Mouse (Mus musculus) monocyte, adult 2 months (primary cell): ENCODE measurements around the gene Amhr2.
A peak's percentile ranks its signal among the peaks of the same experiment; 100 is the strongest.

ENCODE experiments used
- DNase-seq, 2 experiments: peaks; one replicate each; pipeline ENCODE4 v3.0.0; 2022; ENCODE audit warnings: low spot score in 2 of 2, low read depth in 1 of 2

Gene Amhr2

DNA sequence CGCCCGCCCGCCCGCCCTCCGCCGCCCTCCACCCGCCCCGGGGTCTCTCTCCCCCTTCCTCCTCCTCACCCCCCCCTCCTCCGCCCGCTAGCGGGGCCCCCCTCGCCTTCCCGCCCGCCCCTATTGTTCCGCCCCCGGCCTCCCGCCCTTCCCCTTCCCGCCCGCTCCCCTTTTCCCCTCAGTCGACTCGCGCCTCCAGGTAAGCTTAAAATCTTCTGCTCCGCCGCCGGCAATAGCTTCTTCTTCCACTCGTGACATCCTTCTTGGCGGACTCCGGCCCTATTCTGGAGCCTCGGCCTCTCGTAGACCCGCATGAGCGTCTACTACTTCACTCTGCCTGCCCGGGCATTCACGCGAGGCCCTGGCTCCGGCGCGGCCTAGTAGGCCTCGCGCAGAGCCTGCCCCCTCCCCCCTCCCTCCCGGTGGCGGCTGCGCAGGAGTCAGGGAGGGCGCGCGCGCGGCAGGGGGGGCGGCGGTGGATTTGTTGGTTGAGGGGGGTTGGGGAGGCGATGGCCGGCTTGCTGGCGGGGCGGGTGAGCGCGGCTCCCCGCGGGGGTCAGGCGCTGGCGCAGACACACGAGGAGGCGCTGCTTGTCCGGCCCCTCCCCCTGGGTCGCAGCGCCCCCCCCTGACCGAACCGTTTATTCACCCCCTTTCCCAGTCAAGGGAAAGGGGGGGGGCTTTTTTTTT lies 25.6 kb downstream of the Amhr2 start:
- DNase-seq: peak in 1 of 2 experiments; percentile 51

DNA sequence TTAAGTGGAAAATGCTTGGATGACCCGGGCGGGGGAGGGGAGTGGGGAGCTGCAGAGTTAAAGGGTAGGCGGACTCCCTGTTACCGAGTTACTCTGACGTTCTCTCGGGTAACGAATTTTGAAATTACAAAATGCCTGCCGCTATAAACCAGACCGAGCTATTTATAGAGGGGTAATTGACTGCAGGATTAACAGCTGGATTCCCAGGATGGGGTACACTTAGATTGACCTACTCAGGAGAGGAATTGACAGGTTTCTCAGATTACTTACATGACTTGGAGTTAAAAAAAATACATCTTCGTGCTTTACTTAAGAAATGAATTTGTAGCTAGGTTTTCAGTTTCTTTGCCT lies 26.1 kb downstream of the Amhr2 start:
- no peak for DNase-seq

DNA sequence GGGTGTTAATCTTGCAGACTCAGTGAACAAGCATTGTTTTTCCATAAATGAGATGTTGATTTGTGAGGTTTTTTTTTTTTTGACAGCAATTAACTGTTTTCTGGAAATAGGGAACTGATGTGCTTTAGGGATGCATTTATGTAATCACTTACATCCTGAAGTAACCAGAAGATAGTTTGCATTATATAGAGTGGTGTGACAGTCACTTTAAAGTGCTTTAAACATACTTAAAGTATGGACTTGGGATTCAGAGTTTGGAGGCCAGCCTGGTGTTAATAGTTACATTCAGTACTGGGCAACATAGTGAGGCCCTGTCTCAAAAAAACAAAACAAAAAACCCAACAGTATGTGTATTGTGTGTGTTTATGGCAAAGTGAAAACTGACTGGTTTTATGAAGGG lies 26.6 kb downstream of the Amhr2 start:
- DNase-seq: no peak

DNA sequence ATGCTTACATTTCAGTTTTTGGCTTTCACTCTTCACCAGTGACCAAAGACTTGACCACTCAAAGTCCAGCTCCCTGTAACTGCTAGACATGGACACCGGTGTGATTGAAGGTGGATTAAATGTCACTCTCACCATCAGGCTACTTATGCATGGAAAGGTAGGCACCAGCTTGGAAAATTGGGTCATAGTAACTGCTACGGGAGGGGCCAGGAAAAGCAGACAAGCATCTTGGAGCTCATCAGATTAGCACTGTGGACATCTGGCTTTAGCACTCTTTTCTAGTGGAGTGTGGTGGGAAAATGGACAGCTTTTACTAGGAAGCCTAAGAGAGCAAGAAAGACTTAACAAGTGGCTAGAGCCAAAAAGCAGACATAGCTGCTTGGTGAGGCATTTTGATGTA lies 28.1 kb downstream of the Amhr2 start:
- no peak for DNase-seq

DNA sequence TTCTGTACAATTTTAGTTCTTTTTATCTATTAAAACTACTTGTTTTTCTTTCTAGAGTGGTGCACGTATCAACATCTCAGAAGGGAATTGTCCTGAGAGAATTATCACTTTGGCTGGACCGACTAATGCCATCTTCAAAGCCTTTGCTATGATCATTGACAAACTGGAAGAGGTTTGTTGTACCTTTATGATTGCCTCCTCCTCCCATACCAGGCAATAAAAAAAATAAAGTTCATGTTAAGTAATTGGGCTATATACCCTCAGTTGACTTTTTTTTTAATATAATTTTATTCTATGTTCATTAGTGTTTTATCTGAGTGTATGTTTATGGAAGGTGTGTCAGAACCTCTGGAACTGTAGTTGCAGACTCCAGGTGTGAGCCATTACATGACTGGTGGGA lies 29.4 kb downstream of the Amhr2 start:
- no peak for DNase-seq

DNA sequence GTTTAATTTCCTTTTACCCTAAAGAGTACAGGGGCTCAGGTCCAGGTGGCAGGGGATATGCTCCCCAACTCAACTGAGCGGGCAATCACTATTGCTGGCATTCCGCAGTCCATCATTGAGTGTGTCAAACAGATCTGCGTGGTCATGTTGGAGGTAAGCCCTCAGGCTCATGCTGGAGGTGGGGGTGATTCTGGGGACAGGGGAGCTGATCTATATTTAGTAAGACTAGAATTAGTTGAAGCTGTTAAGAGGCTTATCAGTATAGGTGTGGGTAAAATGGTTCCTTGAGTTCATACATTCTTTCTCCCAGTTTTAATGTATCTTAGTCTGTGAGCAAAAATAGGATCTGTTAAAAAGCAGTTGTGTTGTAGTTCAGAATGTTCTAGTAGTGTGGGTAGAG lies 38.0 kb downstream of the Amhr2 start:
- DNase-seq: no peak

DNA sequence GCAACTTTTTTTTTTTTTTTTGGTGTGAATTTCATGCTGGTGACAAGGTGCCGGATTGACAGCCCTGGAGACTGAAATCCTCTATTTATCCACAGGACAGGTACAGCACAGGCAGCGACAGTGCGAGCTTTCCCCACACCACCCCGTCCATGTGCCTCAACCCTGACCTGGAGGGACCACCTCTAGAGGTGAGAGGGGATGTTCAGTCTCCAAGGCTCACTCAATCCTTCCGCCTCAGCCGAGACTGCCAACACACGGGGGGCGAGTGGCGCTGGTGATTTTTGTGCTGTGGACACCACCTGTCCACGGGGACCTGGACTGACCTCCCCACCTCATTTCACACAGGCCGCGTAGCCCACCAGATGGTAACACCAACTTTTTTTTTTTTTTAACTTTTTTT lies 40.7 kb downstream of the Amhr2 start:
- DNase-seq: no peak

DNA sequence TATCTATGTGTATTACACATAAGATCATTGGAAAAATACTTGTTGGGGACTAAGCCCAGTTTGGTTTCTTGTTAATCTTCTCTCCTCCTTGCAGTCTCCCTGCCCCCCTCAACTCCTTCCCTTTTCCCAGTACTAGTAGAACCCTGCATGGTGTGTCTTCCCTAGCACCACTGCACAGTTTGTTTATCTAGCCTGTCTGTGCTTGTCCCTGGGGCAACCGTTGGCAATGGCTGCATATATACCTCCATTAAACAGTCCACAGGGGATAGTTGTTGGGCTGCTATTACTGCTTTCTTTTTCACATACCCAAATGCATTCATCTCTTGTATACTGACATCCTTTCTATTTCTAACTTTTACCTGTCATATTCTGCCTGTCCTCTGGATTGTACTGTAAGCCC lies 42.5 kb downstream of the Amhr2 start:
- DNase-seq: no peak

DNA sequence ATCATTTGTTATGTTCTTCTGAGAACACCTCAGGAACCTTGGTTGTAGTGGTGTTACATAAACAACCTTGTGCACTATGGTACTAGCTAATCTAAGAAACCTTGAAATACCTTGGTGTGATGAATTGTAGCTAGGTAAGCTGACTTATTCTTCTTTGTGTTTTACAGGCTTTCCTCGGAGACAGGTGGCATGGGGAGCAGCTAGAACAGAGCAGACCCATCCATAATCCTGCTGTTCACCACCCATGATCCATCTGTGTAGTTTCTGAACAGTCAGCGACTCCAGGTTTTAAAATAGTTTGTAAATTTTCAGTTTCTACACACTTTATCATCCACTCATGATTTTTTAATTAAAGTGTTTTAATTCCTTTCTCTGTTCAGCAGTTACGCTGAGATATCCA lies 53.2 kb downstream of the Amhr2 start:
- DNase-seq: no peak

DNA sequence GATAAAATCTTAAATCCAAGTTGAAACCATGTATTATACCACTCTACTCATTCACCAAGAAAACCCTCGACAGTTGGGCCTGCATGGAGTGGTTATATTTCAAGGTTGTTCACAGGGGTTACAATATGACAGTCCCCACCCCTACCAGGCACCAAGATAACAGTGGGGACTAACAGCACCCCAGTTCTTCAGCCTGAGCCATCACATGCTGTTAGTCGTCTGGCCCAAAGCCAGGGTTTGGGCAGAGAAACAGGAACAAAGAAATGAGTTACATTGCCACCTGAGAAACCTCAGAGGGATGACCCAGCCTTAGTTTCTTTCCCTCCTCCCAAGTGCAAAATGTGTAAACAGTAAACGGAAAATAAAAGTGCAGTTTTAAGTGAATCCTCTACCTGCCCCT lies 54.2 kb downstream of the Amhr2 start:
- no peak for DNase-seq

DNA sequence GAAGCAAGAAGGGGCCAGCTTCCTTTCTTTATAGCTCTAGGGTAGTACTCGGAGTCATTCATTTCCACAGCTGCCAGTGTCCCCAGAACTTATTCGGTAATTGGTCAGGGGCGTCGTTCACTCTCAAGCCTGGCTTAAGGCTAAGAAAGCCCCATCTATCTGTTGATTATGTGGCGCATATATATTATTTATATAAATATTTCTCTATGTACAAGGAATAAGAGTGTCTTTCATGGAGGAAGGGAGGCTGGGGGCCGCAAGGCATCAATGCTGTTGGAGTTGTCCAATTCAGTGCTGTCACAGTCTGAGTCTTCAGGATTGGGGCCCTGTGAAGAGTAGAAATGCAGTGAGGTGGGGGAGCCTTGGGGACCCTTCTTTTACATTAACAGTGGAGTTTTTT lies 54.7 kb downstream of the Amhr2 start:
- no peak for DNase-seq

DNA sequence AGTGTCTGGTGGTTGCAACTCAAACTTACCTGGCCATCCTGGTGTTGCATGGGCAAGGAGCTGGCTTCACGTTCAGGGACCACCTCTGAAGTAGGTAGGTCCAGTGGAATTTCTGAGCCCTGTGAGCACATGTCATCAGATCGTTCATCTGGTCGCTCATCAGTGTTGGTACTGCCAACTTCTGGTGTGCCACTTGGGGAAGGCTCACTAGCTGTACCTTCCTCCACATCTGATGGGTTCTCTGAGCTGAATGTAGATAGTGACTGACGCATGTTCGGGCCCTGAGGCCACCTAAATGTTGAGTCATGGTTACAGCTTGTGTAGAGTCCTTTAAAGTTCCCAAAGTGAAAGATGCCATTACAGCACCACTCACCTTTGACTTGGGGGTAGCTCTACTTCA lies 55.3 kb downstream of the Amhr2 start:
- DNase-seq: no peak

DNA sequence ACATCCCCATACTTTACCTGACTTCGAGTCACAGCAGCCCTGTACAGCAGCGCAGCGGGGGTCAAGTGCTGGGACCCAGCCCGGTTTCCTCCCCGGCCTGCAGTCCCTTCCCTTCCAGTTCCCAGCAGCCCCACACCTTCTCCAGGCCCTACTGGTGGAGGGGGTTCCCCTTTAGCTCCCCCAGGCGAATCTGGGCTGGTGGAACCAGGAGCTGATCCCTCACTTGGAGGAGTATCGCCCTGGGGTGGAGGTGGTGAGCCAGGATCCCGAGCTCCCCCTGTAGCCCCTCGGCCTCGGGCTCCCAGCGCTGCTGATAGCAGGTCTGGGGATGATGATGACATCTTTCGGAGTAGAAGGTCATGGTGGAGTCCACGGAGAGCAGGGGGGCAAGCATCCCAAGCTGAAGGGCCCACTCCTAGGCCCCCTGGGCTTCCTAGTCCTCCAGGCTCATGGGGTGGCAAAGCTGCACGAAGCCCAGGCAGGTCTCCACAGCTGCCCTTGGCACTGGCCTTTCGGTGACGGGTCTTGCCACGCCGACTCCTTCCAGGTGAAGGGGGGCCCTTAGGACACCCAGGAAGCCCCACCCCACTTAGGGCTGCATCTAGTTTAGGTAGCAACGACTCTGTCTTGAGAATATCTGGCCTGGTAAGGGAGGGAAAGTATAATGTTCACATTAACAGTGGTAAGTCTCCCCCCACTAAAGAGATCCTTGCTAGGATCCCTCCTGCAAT lies 56.1 kb downstream of the Amhr2 start:
- no peak for DNase-seq

DNA sequence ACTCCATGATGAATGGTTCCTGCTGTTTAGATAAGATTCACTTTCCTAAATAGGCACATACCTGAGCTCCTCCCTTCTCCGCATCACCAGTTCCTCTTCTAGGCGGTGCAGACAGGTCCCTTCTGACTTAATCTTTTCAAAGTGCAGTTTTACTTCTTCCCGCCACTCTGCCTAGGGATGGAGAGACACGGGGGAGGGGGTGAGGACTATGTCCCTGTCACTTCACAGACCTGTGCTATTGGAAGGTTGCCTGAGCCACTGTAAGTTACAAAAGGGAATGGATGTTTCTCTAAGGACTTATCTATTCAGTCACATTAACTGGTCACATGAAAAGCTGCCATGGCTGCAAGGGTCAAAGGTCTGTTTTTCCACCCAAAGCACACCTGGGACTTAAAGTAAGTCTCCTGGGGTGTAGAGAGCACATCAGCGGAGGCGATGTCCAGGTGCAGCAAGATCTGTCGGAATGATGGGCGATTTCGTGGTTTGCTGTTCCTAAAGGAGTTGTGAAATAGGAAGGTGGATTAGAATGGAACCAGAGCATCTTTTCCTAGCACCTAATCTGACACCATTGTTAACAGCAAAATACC lies 57.2 kb downstream of the Amhr2 start:
- no peak for DNase-seq

DNA sequence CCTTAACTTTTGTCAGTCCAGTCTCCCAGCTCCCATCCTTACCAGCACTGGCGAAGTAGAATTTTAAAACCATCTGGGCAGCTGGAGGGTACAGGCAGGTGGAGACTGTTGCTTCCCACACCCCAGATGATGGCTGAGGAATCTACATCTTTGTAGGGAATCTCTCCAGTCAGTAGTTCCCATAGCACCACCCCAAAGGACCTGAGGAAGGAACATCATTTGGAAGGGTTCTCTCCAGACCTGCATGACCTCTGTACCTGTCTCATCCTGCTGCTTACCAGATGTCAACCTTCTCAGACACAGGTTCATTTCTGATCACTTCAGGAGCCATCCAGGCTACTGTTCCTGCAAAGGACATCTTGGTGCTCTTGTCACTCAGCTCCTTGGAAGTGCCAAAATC lies 58.3 kb downstream of the Amhr2 start, which contains the start of gene Gm10337:
Gene Gm10337 (plus strand): TSS at position 276 of the 400 bp plus-strand sequence.
- DNase-seq: no peak
